Mouse (Mus musculus) myocyte (in vitro differentiated cells): ENCODE measurements around the gene Amn. TPM values are rescaled to one million over a fixed set of nuclear protein-coding genes. Genes with fewer than 3 reads are reported as not detected.

Experiments
- H3K27me3 ChIP-seq: one replicate; pipeline ENCODE4 v1.6.1; 2011; ENCODE audit not compliant: control insufficient read depth, insufficient read depth, insufficient read length
- H3K36me3 ChIP-seq: one replicate; pipeline ENCODE4 v1.6.1; 2011; ENCODE audit not compliant: control insufficient read depth, insufficient read depth
- H3K4me2 ChIP-seq: one replicate; pipeline ENCODE4 v1.6.1; 2011; ENCODE audit warnings: low read depth, control low read depth
- H3K4me3 ChIP-seq: one replicate; pipeline ENCODE4 v1.5.1; 2011; ENCODE audit warnings: mild to moderate bottlenecking, control low read depth, moderate library complexity
- H3K79me2 ChIP-seq: one replicate; pipeline ENCODE4 v1.6.1; 2011; ENCODE audit not compliant: control insufficient read depth, insufficient read depth
- H3ac ChIP-seq: one replicate; pipeline ENCODE4 v1.6.1; 2011; ENCODE audit not compliant: control insufficient read depth, insufficient read length
- CEBPB ChIP-seq: IDR thresholded peaks from 2 replicates; pipeline ENCODE4 v1.6.1; 2011; ENCODE audit warnings: mild to moderate bottlenecking, moderate library complexity; ENCODE audit not compliant: poor library complexity, insufficient read depth, severe bottlenecking
- E2F4 ChIP-seq: IDR thresholded peaks from one replicate; pipeline ENCODE4 v1.6.1; 2011; ENCODE audit warnings: mild to moderate bottlenecking, control low read depth, moderate library complexity; ENCODE audit not compliant: insufficient read depth
- MAX ChIP-seq: IDR thresholded peaks from one replicate; pipeline ENCODE4 v1.6.1; 2011; ENCODE audit warnings: low read depth, mild to moderate bottlenecking, control low read depth
- MYOD1 ChIP-seq, 3 experiments: IDR thresholded peaks; one replicate each; pipeline ENCODE4 v1.6.1; 2011; ENCODE audit warnings: control low read depth in 2 of 3, low read depth in 2 of 3, mild to moderate bottlenecking in 2 of 3, moderate library complexity in 1 of 3; ENCODE audit not compliant: insufficient read length in 2 of 3, control insufficient read depth in 1 of 3
- MYOG ChIP-seq, 3 experiments: IDR thresholded peaks; one replicate each; pipeline ENCODE4 v1.6.1; 2011; ENCODE audit warnings: control low read depth in 2 of 3, low read depth in 2 of 3, mild to moderate bottlenecking in 2 of 3; ENCODE audit not compliant: insufficient read length in 2 of 3, control insufficient read depth in 1 of 3, insufficient read depth in 1 of 3
- POLR2A ChIP-seq: IDR thresholded peaks from one replicate; pipeline ENCODE4 v1.6.1; 2011; ENCODE audit warnings: low read depth, mild to moderate bottlenecking, control low read depth, moderate library complexity; ENCODE audit not compliant: insufficient read length
- POLR2AphosphoS2 ChIP-seq: IDR thresholded peaks from one replicate; pipeline ENCODE4 v1.6.1; 2011; ENCODE audit warnings: low read depth, control low read depth; ENCODE audit not compliant: insufficient read length
- REST ChIP-seq: IDR thresholded peaks from one replicate; pipeline ENCODE4 v1.6.1; 2011; ENCODE audit warnings: mild to moderate bottlenecking, control low read depth, moderate library complexity; ENCODE audit not compliant: insufficient read depth, insufficient read length
- SRF ChIP-seq: IDR thresholded peaks from one replicate; pipeline ENCODE4 v1.6.1; 2011; ENCODE audit warnings: low read depth; ENCODE audit not compliant: control insufficient read depth, insufficient read length
- TCF12 ChIP-seq: IDR thresholded peaks from one replicate; pipeline ENCODE4 v1.6.1; 2011; ENCODE audit warnings: mild to moderate bottlenecking, control low read depth; ENCODE audit not compliant: poor library complexity, insufficient read depth, severe bottlenecking
- TCF3 ChIP-seq: IDR thresholded peaks from one replicate; pipeline ENCODE4 v1.6.1; 2011; ENCODE audit warnings: low read depth, control low read depth; ENCODE audit not compliant: insufficient read length
- USF1 ChIP-seq: IDR thresholded peaks from one replicate; pipeline ENCODE4 v1.6.1; 2011; ENCODE audit warnings: low read depth, mild to moderate bottlenecking, control low read depth, moderate library complexity
- polyA plus RNA-seq: library from polyadenylated mRNA; unstranded; fragments of >200 nt; fragmentation: generic; extraction: Trizol; gene quantifications from one replicate; pipeline ENCODE4 v1.2.1, GENCODE M21; 2012; ENCODE audit warnings: missing spikeins

Gene Amn
- polyA plus RNA-seq, 1 experiment = 0.13 TPM

- peaks cover 2% of the 10 kb centered on the region for H3K36me3 ChIP-seq
- peaks cover 6% of the 10 kb centered on the region for H3K79me2 ChIP-seq
- H3K27me3 ChIP-seq = no peaks in the 10 kb centered on the region
- no peak overlapping the region for H3K4me2 ChIP-seq
- no peak for TF ChIP-seq POLR2A
- no peak overlapping the region for H3ac ChIP-seq
- no peak overlapping the region for H3K4me3 ChIP-seq
These were observed 37.1 kb upstream of the Amn start for GRCm38 (mm10) chr12:111233798-111234197.

GRCm38 (mm10) chr12:111234383-111234782, 36.5 kb upstream of the Amn start:
- Histone ChIP-seq H3K27me3 (no peaks in the 10 kb centered on the region), H3K79me2 (peaks cover 6% of the 10 kb centered on the region), H3K4me3 (no peak overlapping the region), H3K4me2 (no peak overlapping the region), H3ac (no peak overlapping the region), H3K36me3 (peaks cover 8% of the 10 kb centered on the region)
- TF ChIP-seq E2F4 = no peak
- no peak for TF ChIP-seq MYOD1 (IDR thresholded peaks at IDR 0.05; ENCODE audit: control insufficient read depth in 1 of 3, insufficient read length in 2 of 3, low read depth in 2 of 3)
- no peak for TF ChIP-seq TCF3
- no peak for TF ChIP-seq TCF12
- no peak for TF ChIP-seq CEBPB
- TF ChIP-seq REST = no peak
- TF ChIP-seq MYOG (IDR thresholded peaks at IDR 0.05; ENCODE audit: control insufficient read depth in 1 of 3, insufficient read depth in 1 of 3, insufficient read length in 2 of 3, low read depth in 2 of 3) = no peak
- no peak for TF ChIP-seq POLR2A
- TF ChIP-seq SRF = no peak

GRCm38 (mm10) chr12:111235631-111236030, 35.3 kb upstream of the Amn start:
- no peak overlapping the region for H3K4me2 ChIP-seq
- H3ac ChIP-seq = no peak overlapping the region
- no peak overlapping the region for H3K4me3 ChIP-seq
- H3K79me2 ChIP-seq = peaks cover 6% of the 10 kb centered on the region
- peaks cover 8% of the 10 kb centered on the region for H3K36me3 ChIP-seq
- no peak for TF ChIP-seq REST
- TF ChIP-seq MYOG (IDR thresholded peaks at IDR 0.05; ENCODE audit: control insufficient read depth in 1 of 3, insufficient read depth in 1 of 3, insufficient read length in 2 of 3, low read depth in 2 of 3) = no peak
- TF ChIP-seq CEBPB = no peak
- no peak for TF ChIP-seq POLR2A
- TF ChIP-seq TCF3 = no peak
- TF ChIP-seq USF1 = no peak
- no peak for TF ChIP-seq TCF12
- TF ChIP-seq MYOD1 (IDR thresholded peaks at IDR 0.05; ENCODE audit: control insufficient read depth in 1 of 3, insufficient read length in 2 of 3, low read depth in 2 of 3) = no peak
- no peak for TF ChIP-seq SRF
- TF ChIP-seq E2F4 = no peak
- TF ChIP-seq MAX = no peak
- TF ChIP-seq POLR2AphosphoS2 = no peak
- H3K27me3 ChIP-seq = no peaks in the 10 kb centered on the region

GRCm38 (mm10) chr12:111237611-111238188, 33.2 kb upstream of the Amn start:
- no peak overlapping the region for H3K4me2 ChIP-seq
- H3K27me3 ChIP-seq = no peaks in the 10 kb centered on the region
- H3K79me2 ChIP-seq = no peaks in the 10 kb centered on the region
- no peak overlapping the region for H3K4me3 ChIP-seq
- peaks cover 8% of the 10 kb centered on the region for H3K36me3 ChIP-seq
- TF ChIP-seq REST = no peak
- no peak for TF ChIP-seq MYOG (IDR thresholded peaks at IDR 0.05; ENCODE audit: control insufficient read depth in 1 of 3, insufficient read depth in 1 of 3, insufficient read length in 2 of 3, low read depth in 2 of 3)
- TF ChIP-seq POLR2A = no peak
- no peak for TF ChIP-seq MYOD1 (IDR thresholded peaks at IDR 0.05; ENCODE audit: control insufficient read depth in 1 of 3, insufficient read length in 2 of 3, low read depth in 2 of 3)
- TF ChIP-seq TCF12 = no peak
- no peak for TF ChIP-seq E2F4
- no peak for TF ChIP-seq SRF
- no peak for TF ChIP-seq USF1
- no peak for TF ChIP-seq POLR2AphosphoS2
- TF ChIP-seq MAX = no peak
- TF ChIP-seq TCF3 = no peak
- H3ac ChIP-seq = no peak overlapping the region

GRCm38 (mm10) chr12:111238345-111238744, 32.5 kb upstream of the Amn start:
- Histone ChIP-seq H3K4me3 (no peak overlapping the region), H3K36me3 (peaks cover 10% of the 10 kb centered on the region), H3ac (no peak overlapping the region), H3K79me2 (no peaks in the 10 kb centered on the region), H3K27me3 (no peaks in the 10 kb centered on the region), H3K4me2 (no peak overlapping the region)
- no peak for TF ChIP-seq REST
- no peak for TF ChIP-seq TCF3
- TF ChIP-seq MAX = no peak
- TF ChIP-seq CEBPB = no peak
- TF ChIP-seq POLR2AphosphoS2 = no peak
- TF ChIP-seq USF1 = no peak
- no peak for TF ChIP-seq SRF
- no peak for TF ChIP-seq MYOD1 (IDR thresholded peaks at IDR 0.05; ENCODE audit: control insufficient read depth in 1 of 3, insufficient read length in 2 of 3, low read depth in 2 of 3)
- no peak for TF ChIP-seq MYOG (IDR thresholded peaks at IDR 0.05; ENCODE audit: control insufficient read depth in 1 of 3, insufficient read depth in 1 of 3, insufficient read length in 2 of 3, low read depth in 2 of 3)
